Mouse (Mus musculus): ENCODE measurements around the gene Eipr1. TPM values are rescaled to one million over a fixed set of nuclear protein-coding genes. Genes with fewer than 3 reads are reported as not detected.
A peak's percentile ranks its signal among the peaks of the same experiment; 100 is the strongest.

The Eipr1 gene
- polyA plus RNA-seq, 1 experiment from 2014 or later, result 71.3 TPM

GRCm38 (mm10) chr12:28831066-28831733, 79.6 kb downstream of the Eipr1 start:
- no peaks in the 10 kb centered on the region for H3K27me3 ChIP-seq
- ATAC-seq, result peak; percentile 53; the same call in 1 of the 2 replicates
- H3K9me3 ChIP-seq, result no peaks in the 10 kb centered on the region
- 51% methylated on average over 7 of the region's 7 CpGs for WGBS
- no peak overlapping the region for H3K4me3 ChIP-seq (replicated peaks)
- peaks cover 10% of the 10 kb centered on the region; the same call in 1 of the 2 replicates for H3K36me3 ChIP-seq
- no peak overlapping the region; the same call in 1 of the 2 replicates for H3K27ac ChIP-seq
- no peak overlapping the region for H3K9ac ChIP-seq (replicated peaks)
- H3K4me2 ChIP-seq (replicated peaks), result no peak overlapping the region
- H3K4me1 ChIP-seq (replicated peaks), result 0 out of 2 replicates have a peak, but pooled peaks cover 7% of the 10 kb centered on the region

GRCm38 (mm10) chr12:28834266-28834665, 82.7 kb downstream of the Eipr1 start:
- Histone ChIP-seq H3K27me3 (no peaks in the 10 kb centered on the region), H3K4me1 (replicated peaks) (peaks cover 16% of the 10 kb centered on the region; the same call in 1 of the 2 replicates), H3K9ac (replicated peaks) (no peak overlapping the region), H3K4me3 (replicated peaks) (no peak overlapping the region), H3K36me3 (peaks cover 4% of the 10 kb centered on the region; the same call in 1 of the 2 replicates), H3K4me2 (replicated peaks) (no peak overlapping the region), H3K9me3 (no peaks in the 10 kb centered on the region), H3K27ac (no peak overlapping the region)
- ATAC-seq, result no peak
- 85% methylated on average over 6 of the region's 6 CpGs for WGBS

GRCm38 (mm10) chr12:28835683-28836082, 84.1 kb downstream of the Eipr1 start:
- H3K27me3 ChIP-seq, result no peaks in the 10 kb centered on the region
- no peak overlapping the region for H3K4me2 ChIP-seq (replicated peaks)
- no peak overlapping the region for H3K27ac ChIP-seq
- no peak for ATAC-seq
- no peak overlapping the region for H3K9ac ChIP-seq (replicated peaks)
- H3K4me1 ChIP-seq (replicated peaks), result peaks cover 16% of the 10 kb centered on the region; the same call in 1 of the 2 replicates
- 93% methylated on average over 3 of the region's 3 CpGs for WGBS
- no peak overlapping the region for H3K4me3 ChIP-seq (replicated peaks)
- no peaks in the 10 kb centered on the region for H3K9me3 ChIP-seq
- no peaks in the 10 kb centered on the region for H3K36me3 ChIP-seq

GRCm38 (mm10) chr12:28838268-28838667, 86.7 kb downstream of the Eipr1 start:
- H3K4me3 ChIP-seq (replicated peaks), result no peak overlapping the region
- H3K27ac ChIP-seq, result 0 out of 2 replicates have a peak overlapping the region, but pooled peaks have one; percentile 35

GRCm38 (mm10) chr12:28838971-28839370, 87.4 kb downstream of the Eipr1 start:
- no peak overlapping the region for H3K27ac ChIP-seq
- no peaks in the 10 kb centered on the region for H3K36me3 ChIP-seq
- peaks cover 9% of the 10 kb centered on the region; the same call in 1 of the 2 replicates for H3K4me1 ChIP-seq (replicated peaks)
- no peaks in the 10 kb centered on the region for H3K27me3 ChIP-seq
- ATAC-seq, result no peak
- H3K9me3 ChIP-seq, result no peaks in the 10 kb centered on the region
- H3K4me3 ChIP-seq (replicated peaks), result no peak overlapping the region
- H3K4me2 ChIP-seq (replicated peaks), result no peak overlapping the region
- H3K9ac ChIP-seq (replicated peaks), result no peak overlapping the region
- WGBS, result 89% methylated on average over 7 of the region's 7 CpGs

More at GRCm38 (mm10) chr12:28838268-28838667, 86.7 kb downstream of the Eipr1 start:
- ATAC-seq, result no peak
- H3K4me2 ChIP-seq (replicated peaks), result no peak overlapping the region
- no peaks in the 10 kb centered on the region for H3K27me3 ChIP-seq
- H3K9me3 ChIP-seq, result no peaks in the 10 kb centered on the region
- WGBS, result 85% methylated on average over 4 of the region's 4 CpGs
- no peaks in the 10 kb centered on the region for H3K36me3 ChIP-seq
- peaks cover 9% of the 10 kb centered on the region; the same call in 1 of the 2 replicates for H3K4me1 ChIP-seq (replicated peaks)
- peak overlapping the region; percentile 28 for H3K9ac ChIP-seq (replicated peaks)

- H3K9ac ChIP-seq (replicated peaks), result no peak overlapping the region
- no peaks in the 10 kb centered on the region for H3K36me3 ChIP-seq
- no peaks in the 10 kb centered on the region for H3K27me3 ChIP-seq
- H3K9me3 ChIP-seq, result no peaks in the 10 kb centered on the region
- peaks cover 9% of the 10 kb centered on the region; the same call in 1 of the 2 replicates for H3K4me1 ChIP-seq (replicated peaks)
- no peak overlapping the region for H3K4me3 ChIP-seq (replicated peaks)
- no peak overlapping the region for H3K4me2 ChIP-seq (replicated peaks)
- no peak for ATAC-seq
- 75% methylated on average over 5 of the region's 5 CpGs for WGBS
- H3K27ac ChIP-seq, result no peak overlapping the region
These were observed 89.6 kb downstream of the Eipr1 start for GRCm38 (mm10) chr12:28841179-28841698.

- 93% methylated on average over 8 of the region's 8 CpGs for WGBS
- H3K27me3 ChIP-seq, result no peaks in the 10 kb centered on the region
- no peak for ATAC-seq
- H3K4me3 ChIP-seq (replicated peaks), result no peak overlapping the region
- H3K9me3 ChIP-seq, result no peaks in the 10 kb centered on the region
- no peak overlapping the region for H3K9ac ChIP-seq (replicated peaks)
- H3K4me2 ChIP-seq (replicated peaks), result no peak overlapping the region
- no peaks in the 10 kb centered on the region for H3K36me3 ChIP-seq
- no peak overlapping the region for H3K27ac ChIP-seq
- H3K4me1 ChIP-seq (replicated peaks), result peaks cover 15% of the 10 kb centered on the region
These were observed 94.2 kb downstream of the Eipr1 start for GRCm38 (mm10) chr12:28845811-28846210.

- ATAC-seq, result no peak
- no peak overlapping the region for H3K27ac ChIP-seq
- H3K36me3 ChIP-seq, result no peaks in the 10 kb centered on the region
- no peak overlapping the region for H3K4me2 ChIP-seq (replicated peaks)
- H3K27me3 ChIP-seq, result no peaks in the 10 kb centered on the region
- H3K9ac ChIP-seq (replicated peaks), result no peak overlapping the region
- H3K4me3 ChIP-seq (replicated peaks), result no peak overlapping the region
- peaks cover 15% of the 10 kb centered on the region for H3K4me1 ChIP-seq (replicated peaks)
- no peaks in the 10 kb centered on the region for H3K9me3 ChIP-seq
- 90% methylated on average over 6 of the region's 6 CpGs for WGBS
These were observed 95.8 kb downstream of the Eipr1 start for GRCm38 (mm10) chr12:28847401-28847800.

GRCm38 (mm10) chr12:28848726-28849612, 97.4 kb downstream of the Eipr1 start:
- peak; percentile 66; the same call in 1 of the 2 replicates for ATAC-seq
- no peak overlapping the region for H3K4me3 ChIP-seq (replicated peaks)
- H3K36me3 ChIP-seq, result no peaks in the 10 kb centered on the region
- H3K4me2 ChIP-seq (replicated peaks), result no peak overlapping the region
- no peaks in the 10 kb centered on the region for H3K27me3 ChIP-seq
- H3K4me1 ChIP-seq (replicated peaks), result peaks cover 15% of the 10 kb centered on the region
- H3K27ac ChIP-seq, result peak overlapping the region; percentile 86
- 62% methylated on average over 18 of the region's 18 CpGs for WGBS
- H3K9ac ChIP-seq (replicated peaks), result 0 out of 2 replicates have a peak overlapping the region, but pooled peaks have one; percentile 36
- no peaks in the 10 kb centered on the region for H3K9me3 ChIP-seq

- H3K4me2 ChIP-seq (replicated peaks), result peak overlapping the region; percentile 17
These were observed 108.1 kb downstream of the Eipr1 start for GRCm38 (mm10) chr12:28859495-28860263.

GRCm38 (mm10) chr12:28860264-28860560, 108.6 kb downstream of the Eipr1 start:
- Histone ChIP-seq H3K27me3 (no peaks in the 10 kb centered on the region), H3K27ac (peak overlapping the region; percentile 98), H3K36me3 (0 out of 2 replicates have a peak, but pooled peaks cover 6% of the 10 kb centered on the region), H3K4me1 (replicated peaks) (peaks cover 49% of the 10 kb centered on the region), H3K4me2 (replicated peaks) (peak overlapping the region; percentile 17), H3K9me3 (no peaks in the 10 kb centered on the region), H3K4me3 (replicated peaks) (no peak overlapping the region), H3K9ac (replicated peaks) (peak overlapping the region; percentile 36; the same call in 1 of the 2 replicates)
- peak; percentile 78 for ATAC-seq
- WGBS, result 7% methylated on average over 5 of the region's 5 CpGs

More at GRCm38 (mm10) chr12:28859495-28860263, 108.1 kb downstream of the Eipr1 start:
- Histone ChIP-seq H3K27me3 (no peaks in the 10 kb centered on the region), H3K9ac (replicated peaks) (peak overlapping the region; percentile 36; the same call in 1 of the 2 replicates), H3K4me3 (replicated peaks) (no peak overlapping the region), H3K9me3 (no peaks in the 10 kb centered on the region), H3K4me1 (replicated peaks) (peaks cover 49% of the 10 kb centered on the region), H3K27ac (peak overlapping the region; percentile 98), H3K36me3 (0 out of 2 replicates have a peak, but pooled peaks cover 3% of the 10 kb centered on the region)
- ATAC-seq, result peak; percentile 89
- 21% methylated on average over 11 of the region's 11 CpGs for WGBS

Data from midbrain, embryonic 13.5 days (tissue).